Mouse (Mus musculus) MEL (cell line): ENCODE measurements around the gene Tspan33. TPM values are rescaled to one million over a fixed set of nuclear protein-coding genes. Genes with fewer than 3 reads are reported as not detected.

Experiments used
- DNase-seq: peaks from one replicate; pipeline ENCODE4 v3.0.0; 2011; ENCODE audit warnings: low read depth, low spot score
- H3K27ac ChIP-seq: 2 replicates; pipeline ENCODE4 v1.5.1; 2012; ENCODE audit warnings: low read depth, mild to moderate bottlenecking, control low read depth, low read length, moderate library complexity; ENCODE audit not compliant: control insufficient read depth
- H3K27me3 ChIP-seq, 2 experiments: fragments of 150-350 bp in 1 of 2; sonication (generic) in 1 of 2; 2 replicates each; pipeline ENCODE4 v1.6.1; 2012; ENCODE audit warnings: low read length in 2 of 2, mild to moderate bottlenecking in 2 of 2, improper control_type of control experiment in 1 of 2, moderate library complexity in 1 of 2; ENCODE audit not compliant: insufficient read depth in 2 of 2, control insufficient read depth in 1 of 2
- H3K36me3 ChIP-seq, 2 experiments: 2 replicates each; pipeline ENCODE4 v1.6.1; 2012 to 2014; ENCODE audit warnings: low read length in 2 of 2, improper control_type of control experiment in 1 of 2, inconsistent platforms in 1 of 2, mild to moderate bottlenecking in 1 of 2; ENCODE audit not compliant: insufficient read depth in 2 of 2, control insufficient read depth in 1 of 2
- H3K4me1 ChIP-seq, 2 experiments: fragments of 150-350 bp in 1 of 2; sonication (generic) in 1 of 2; 2 replicates each; pipeline ENCODE4 v1.6.1; 2012; ENCODE audit warnings: low read length in 2 of 2, improper control_type of control experiment in 1 of 2, mild to moderate bottlenecking in 1 of 2; ENCODE audit not compliant: insufficient read depth in 2 of 2, control insufficient read depth in 1 of 2
- H3K4me3 ChIP-seq, 2 experiments: fragments of 150-350 bp in 1 of 2; sonication (generic) in 1 of 2; 2 replicates each; pipeline ENCODE4 v1.5.1; 2012; ENCODE audit warnings: low read depth in 2 of 2, low read length in 2 of 2, mild to moderate bottlenecking in 2 of 2, moderate library complexity in 2 of 2, control low read depth in 1 of 2, improper control_type of control experiment in 1 of 2; ENCODE audit not compliant: control insufficient read depth in 1 of 2, insufficient read depth in 1 of 2
- H3K79me2 ChIP-seq: 2 replicates; pipeline ENCODE4 v1.6.1; 2012; ENCODE audit warnings: mild to moderate bottlenecking, low read length, moderate library complexity; ENCODE audit not compliant: control insufficient read depth, poor library complexity, insufficient read depth
- H3K9ac ChIP-seq: 2 replicates; pipeline ENCODE4 v1.6.1; 2012; ENCODE audit warnings: low read depth, mild to moderate bottlenecking, control low read depth, low read length, moderate library complexity; ENCODE audit not compliant: control insufficient read depth, poor library complexity, severe bottlenecking
- H3K9me3 ChIP-seq: fragments of 150-350 bp; sonication (generic); replicated peaks from 2 replicates; pipeline ENCODE4 v1.6.1; 2012; ENCODE audit warnings: mild to moderate bottlenecking, low read length, improper control_type of control experiment, moderate library complexity; ENCODE audit not compliant: insufficient read depth
- BHLHE40 ChIP-seq: IDR thresholded peaks from 2 replicates; pipeline ENCODE4 v1.6.1; 2012; ENCODE audit warnings: low read depth, mild to moderate bottlenecking, inconsistent platforms, low read length, improper control_type of control experiment, borderline replicate concordance
- CHD1 ChIP-seq: IDR thresholded peaks from 2 replicates; pipeline ENCODE4 v1.6.1; 2012; ENCODE audit warnings: low read depth, mild to moderate bottlenecking, inconsistent platforms, low read length, improper control_type of control experiment
- CHD2 ChIP-seq: IDR thresholded peaks from 2 replicates; pipeline ENCODE4 v1.6.1; 2011; ENCODE audit warnings: low read length, improper control_type of control experiment
- CTCF ChIP-seq, 3 experiments: IDR thresholded peaks in 2 of 3; conservative IDR thresholded peaks in 1 of 3; 2 replicates each; pipeline ENCODE4 v1.5.1; 2011 to 2012; ENCODE audit warnings: low read length in 3 of 3, low read depth in 2 of 3, mild to moderate bottlenecking in 2 of 3, improper control_type of control experiment in 1 of 3, inconsistent platforms in 1 of 3, mixed read lengths in 1 of 3, moderate library complexity in 1 of 3; ENCODE audit not compliant: control insufficient read depth in 1 of 3, insufficient read depth in 1 of 3, poor library complexity in 1 of 3, severe bottlenecking in 1 of 3
- ETS1 ChIP-seq: IDR thresholded peaks from 2 replicates; pipeline ENCODE4 v1.6.1; 2012; ENCODE audit warnings: low read depth, mild to moderate bottlenecking, inconsistent platforms, low read length, improper control_type of control experiment, moderate library complexity
- GABPA ChIP-seq: IDR thresholded peaks from 2 replicates; pipeline ENCODE4 v1.6.1; 2012; ENCODE audit warnings: low read depth, mild to moderate bottlenecking, inconsistent platforms, low read length, improper control_type of control experiment, moderate library complexity
- GATA1 ChIP-seq: IDR thresholded peaks from 2 replicates; pipeline ENCODE4 v1.6.1; 2011; ENCODE audit warnings: low read depth, low read length, improper control_type of control experiment
- KAT2A ChIP-seq: conservative IDR thresholded peaks from 2 replicates; pipeline ENCODE4 v1.6.1; 2012; ENCODE audit warnings: low read depth, low read length, improper control_type of control experiment, inconsistent platforms
- MAZ ChIP-seq: IDR thresholded peaks from 2 replicates; pipeline ENCODE4 v1.6.1; 2012; ENCODE audit warnings: low read depth, mild to moderate bottlenecking, inconsistent platforms, low read length, improper control_type of control experiment
- MXI1 ChIP-seq: IDR thresholded peaks from 2 replicates; pipeline ENCODE4 v1.6.1; 2011; ENCODE audit warnings: mild to moderate bottlenecking, low read depth, low read length, improper control_type of control experiment
- MYB ChIP-seq: IDR thresholded peaks from 2 replicates; pipeline ENCODE4 v1.6.1; 2011; ENCODE audit warnings: mild to moderate bottlenecking, low read depth, low read length, improper control_type of control experiment
- MYC ChIP-seq: IDR thresholded peaks from 2 replicates; pipeline ENCODE4 v1.6.1; 2011; ENCODE audit warnings: low read depth, mild to moderate bottlenecking, low read length, improper control_type of control experiment, moderate library complexity
- NRF1 ChIP-seq: IDR thresholded peaks from 2 replicates; pipeline ENCODE4 v1.6.1; 2014; ENCODE audit warnings: low read depth, mild to moderate bottlenecking, inconsistent platforms, low read length, improper control_type of control experiment, moderate library complexity; ENCODE audit not compliant: poor library complexity, insufficient read depth, severe bottlenecking
- POLR2A ChIP-seq, 2 experiments: IDR thresholded peaks; 2 replicates each; pipeline ENCODE4 v1.6.1; 2011 to 2012; ENCODE audit warnings: low read length in 2 of 2, mild to moderate bottlenecking in 2 of 2, control low read depth in 1 of 2, improper control_type of control experiment in 1 of 2, low read depth in 1 of 2, moderate library complexity in 1 of 2; ENCODE audit not compliant: control insufficient read depth in 1 of 2, insufficient read depth in 1 of 2, poor library complexity in 1 of 2
- POLR2AphosphoS2 ChIP-seq: IDR thresholded peaks from 2 replicates; pipeline ENCODE4 v1.6.1; 2011; ENCODE audit warnings: low read length, improper control_type of control experiment
- POLR2AphosphoS5 ChIP-seq: IDR thresholded peaks from 2 replicates; pipeline ENCODE4 v1.6.1; 2012; ENCODE audit warnings: low read depth, borderline replicate concordance, mild to moderate bottlenecking, inconsistent platforms, low read length, moderate library complexity, mixed read lengths
- SIN3A ChIP-seq: IDR thresholded peaks from 2 replicates; pipeline ENCODE4 v1.6.1; 2012; ENCODE audit warnings: low read length, improper control_type of control experiment, inconsistent platforms
- TAL1 ChIP-seq: IDR thresholded peaks from 2 replicates; pipeline ENCODE4 v1.6.1; 2012; ENCODE audit warnings: mild to moderate bottlenecking, inconsistent platforms, low read length, moderate library complexity, mixed read lengths
- TBP ChIP-seq: IDR thresholded peaks from 2 replicates; pipeline ENCODE4 v1.8.0; 2011; ENCODE audit warnings: low read depth, low read length, improper control_type of control experiment
- UBTF ChIP-seq: IDR thresholded peaks from 2 replicates; pipeline ENCODE4 v1.6.1; 2012; ENCODE audit warnings: low read depth, mild to moderate bottlenecking, inconsistent platforms, low read length, improper control_type of control experiment, moderate library complexity, borderline replicate concordance; ENCODE audit not compliant: insufficient read depth
- USF1 ChIP-seq: IDR thresholded peaks from 2 replicates; pipeline ENCODE4 v1.6.1; 2014; ENCODE audit warnings: low read depth, mild to moderate bottlenecking, inconsistent platforms, low read length, improper control_type of control experiment, moderate library complexity
- USF2 ChIP-seq, 2 experiments: IDR thresholded peaks; 2 replicates each; pipeline ENCODE4 v1.6.1; 2011 to 2012; ENCODE audit warnings: improper control_type of control experiment in 2 of 2, low read length in 2 of 2, borderline replicate concordance in 1 of 2, inconsistent platforms in 1 of 2, low read depth in 1 of 2, mild to moderate bottlenecking in 1 of 2; ENCODE audit not compliant: insufficient read depth in 1 of 2
- ZC3H11A ChIP-seq: IDR thresholded peaks from 2 replicates; pipeline ENCODE4 v1.6.1; 2012; ENCODE audit warnings: low read depth, mild to moderate bottlenecking, inconsistent platforms, low read length, improper control_type of control experiment
- ZKSCAN1 ChIP-seq: IDR thresholded peaks from 2 replicates; pipeline ENCODE4 v1.6.1; 2012; ENCODE audit warnings: low read depth, mild to moderate bottlenecking, inconsistent platforms, low read length, improper control_type of control experiment, moderate library complexity
- ZNF384 ChIP-seq: IDR thresholded peaks from 2 replicates; pipeline ENCODE4 v1.6.1; 2012; ENCODE audit warnings: low read depth, mild to moderate bottlenecking, inconsistent platforms, low read length, improper control_type of control experiment
- polyA plus RNA-seq, 2 experiments: library from polyadenylated mRNA; stranded (reverse) in 1 of 2; unstranded in 1 of 2; fragments of >175 nt in 1 of 2; fragments of >200 nt in 1 of 2; gene quantifications; 2 replicates each; pipeline versions ENCODE4 v1.2.1 to v1.2.4; 2012; ENCODE audit warnings: low replicate concordance in 2 of 2, low read depth in 1 of 2; ENCODE audit not compliant: insufficient read length in 2 of 2, insufficient read depth in 1 of 2, missing spikeins in 1 of 2
- total RNA-seq: library from RNA; depleted of rRNA; stranded (reverse); fragments of 300-350 nt; gene quantifications from 2 replicates; pipeline ENCODE4 v1.2.3, GENCODE M21; 2012

The Tspan33 gene
- total and polyA plus RNA-seq, 3 experiments: 41.7 to 64.5 TPM; not detected in 1

GRCm38 (mm10) chr6:29704143-29704542 lies 10.1 kb downstream of the Tspan33 start (continued):
- no peak for TF ChIP-seq MAZ
- TF ChIP-seq POLR2AphosphoS2: no peak
- TF ChIP-seq GATA1: peak; percentile 58
- no peak for TF ChIP-seq CHD2
- no peak for TF ChIP-seq CHD1
- no peak for TF ChIP-seq USF2 (IDR thresholded peaks at IDR 0.05; ENCODE audit: borderline replicate concordance in 1 of 2, insufficient read depth in 1 of 2, low read depth in 1 of 2, low read length in 2 of 2)
- TF ChIP-seq, all 39 proteins: peak for 8

- H3K4me3 ChIP-seq: no peak overlapping the region
- peaks cover 14% of the 10 kb centered on the region for H3K79me2 ChIP-seq
- TF ChIP-seq UBTF (no peak), POLR2AphosphoS5 (no peak), POLR2A (IDR thresholded peaks at IDR 0.05; ENCODE audit: control insufficient read depth in 1 of 2, insufficient read depth in 1 of 2, low read depth in 1 of 2, low read length in 2 of 2, poor library complexity in 1 of 2) (no peak), MYB (no peak), CTCF (IDR thresholded peaks at IDR 0.05 in 2 of 3, conservative IDR thresholded peaks at IDR 0.05 in 1 of 3; ENCODE audit: control insufficient read depth in 1 of 3, insufficient read depth in 1 of 3, low read depth in 2 of 3, low read length in 3 of 3, poor library complexity in 1 of 3, severe bottlenecking in 1 of 3) (no peak), USF1 (no peak), ZC3H11A (no peak), GABPA (no peak), MXI1 (no peak), TBP (no peak)
- H3K27me3 ChIP-seq: no peaks in the 10 kb centered on the region
- DNase-seq: no peak
- H3K4me1 ChIP-seq: peaks cover 14 to 18% of the 10 kb centered on the region in 2 experiments
- no peak overlapping the region for H3K27ac ChIP-seq
- H3K36me3 ChIP-seq: peaks cover 0 to 15% of the 10 kb centered on the region in 2 experiments; a peak in 2 of 4 replicates
- no peak overlapping the region for H3K9ac ChIP-seq
- no peaks in the 10 kb centered on the region for H3K9me3 ChIP-seq
Measured at GRCm38 (mm10) chr6:29707902-29708301, 13.9 kb downstream of the Tspan33 start.

GRCm38 (mm10) chr6:29711318-29711717 lies 17.3 kb downstream of the Tspan33 start:
- DNase-seq: no peak
- Histone ChIP-seq H3K79me2 (no peaks in the 10 kb centered on the region; the same call in 1 of the 2 replicates), H3K27ac (no peak overlapping the region), H3K4me1 (no peaks in the 10 kb centered on the region), H3K9ac (no peak overlapping the region), H3K36me3 (peaks cover 0 to 2% of the 10 kb centered on the region in 2 experiments; a peak in 1 of 4 replicates), H3K9me3 (no peaks in the 10 kb centered on the region), H3K27me3 (no peaks in the 10 kb centered on the region), H3K4me3 (no peak overlapping the region)
- TF ChIP-seq ZNF384 (no peak), POLR2A (IDR thresholded peaks at IDR 0.05; ENCODE audit: control insufficient read depth in 1 of 2, insufficient read depth in 1 of 2, low read depth in 1 of 2, low read length in 2 of 2, poor library complexity in 1 of 2) (no peak), NRF1 (no peak), GATA1 (no peak), MYC (no peak), USF2 (IDR thresholded peaks at IDR 0.05; ENCODE audit: borderline replicate concordance in 1 of 2, insufficient read depth in 1 of 2, low read depth in 1 of 2, low read length in 2 of 2) (no peak), SIN3A (no peak), BHLHE40 (no peak), TAL1 (no peak), ZKSCAN1 (no peak), KAT2A (no peak), UBTF (no peak), ETS1 (no peak), CHD2 (no peak)
